Mouse (Mus musculus) cortical plate, adult 2 months (tissue): ENCODE measurements around the gene Rin2.

Experiments
- CTCF ChIP-seq: fragments of 200-500 bp; IDR thresholded peaks from 2 replicates; pipeline ENCODE4 v1.5.1; 2011; ENCODE audit warnings: mild to moderate bottlenecking, control low read depth, low read length; ENCODE audit not compliant: insufficient read depth; ENCODE audit errors: extremely low read depth
- POLR2A ChIP-seq: fragments of 200-500 bp; IDR thresholded peaks from 2 replicates; pipeline ENCODE4 v1.6.1; 2011; ENCODE audit warnings: mild to moderate bottlenecking, low read length, control low read depth; ENCODE audit not compliant: insufficient read depth; ENCODE audit errors: extremely low read depth

GRCm38 (mm10) chr2:145769964-145770363 lies 94.9 kb downstream of the Rin2 start:
- no peak for TF ChIP-seq POLR2A
- TF ChIP-seq CTCF: no peak
